Mouse (Mus musculus) adrenal gland, postnatal 14 days (tissue): ENCODE results near the gene Ccdc153. TPM values are rescaled to one million over a fixed set of nuclear protein-coding genes. Genes with fewer than 3 reads are reported as not detected.

ENCODE experiments used
- DNase-seq: peaks from one replicate; pipeline ENCODE4 v3.0.0; 2021; ENCODE audit warnings: mixed read lengths
- total RNA-seq: library from RNA; stranded (reverse); gene quantifications from 2 replicates; pipeline ENCODE4 v1.2.3, GENCODE M21; 2021

Gene Ccdc153
- total RNA-seq, 1 experiment from 2014 or later: 2.5 TPM

DNA sequence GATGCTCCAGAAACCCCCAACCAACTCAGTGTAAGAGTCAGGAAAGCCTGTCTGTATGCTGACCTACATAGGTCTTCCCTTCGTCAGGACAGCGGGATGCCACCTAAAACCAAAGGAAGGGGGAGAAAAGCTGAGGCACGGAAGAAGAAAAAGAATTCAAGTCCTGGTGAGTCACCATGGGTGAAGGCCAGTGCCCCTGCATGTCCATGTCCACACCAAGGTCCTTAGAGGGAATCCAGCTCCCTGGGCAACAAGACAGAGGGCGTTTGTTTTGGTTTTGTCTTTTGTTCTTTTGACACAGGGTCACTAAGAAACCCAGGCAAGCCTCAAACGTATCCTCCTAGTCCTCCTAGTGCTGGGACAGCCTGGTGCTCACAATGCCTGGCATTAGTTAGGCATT, 435 bp downstream of the Ccdc153 start:
- DNase-seq: peak; percentile 77

DNA sequence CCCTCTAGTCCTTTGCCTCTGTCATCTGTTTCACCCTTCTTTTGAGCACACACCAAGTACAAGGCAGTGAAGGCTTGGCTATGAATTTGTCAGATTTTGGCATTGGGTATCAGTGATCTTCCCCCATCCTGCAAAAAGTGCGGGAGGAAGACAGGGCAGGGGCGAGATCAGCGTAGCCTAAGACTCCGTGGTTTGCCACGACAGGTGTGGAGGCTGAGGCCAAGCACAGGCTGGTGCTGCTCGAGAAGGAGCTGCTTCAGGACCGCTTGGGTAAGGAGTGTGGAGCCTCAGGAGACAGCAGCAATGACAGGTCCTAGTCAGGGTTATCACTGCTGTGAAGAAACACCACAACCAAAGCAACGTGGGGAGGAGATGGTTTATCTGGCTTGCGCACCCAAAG, 942 bp downstream of the Ccdc153 start:
- DNase-seq: no peak

DNA sequence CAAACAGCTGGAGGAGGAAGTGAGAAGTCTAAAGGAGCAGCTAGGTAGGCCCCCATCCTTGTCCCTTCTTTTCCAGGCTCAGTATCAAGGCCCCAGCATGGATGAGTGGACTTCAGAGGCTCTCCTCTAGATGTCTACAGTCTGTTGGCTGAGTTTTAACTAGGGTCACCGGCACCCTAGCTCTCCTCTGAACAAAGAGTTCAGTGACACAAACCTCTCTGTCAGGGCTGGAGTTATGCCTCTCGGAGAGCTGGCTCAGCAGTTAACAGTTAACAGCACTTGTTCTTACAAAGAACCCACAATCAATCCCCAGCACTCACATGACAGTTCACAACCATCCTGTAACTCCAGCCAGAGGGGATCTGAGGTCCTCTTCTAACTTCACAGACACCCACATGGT, 3.1 kb downstream of the Ccdc153 start:
- no peak for DNase-seq

DNA sequence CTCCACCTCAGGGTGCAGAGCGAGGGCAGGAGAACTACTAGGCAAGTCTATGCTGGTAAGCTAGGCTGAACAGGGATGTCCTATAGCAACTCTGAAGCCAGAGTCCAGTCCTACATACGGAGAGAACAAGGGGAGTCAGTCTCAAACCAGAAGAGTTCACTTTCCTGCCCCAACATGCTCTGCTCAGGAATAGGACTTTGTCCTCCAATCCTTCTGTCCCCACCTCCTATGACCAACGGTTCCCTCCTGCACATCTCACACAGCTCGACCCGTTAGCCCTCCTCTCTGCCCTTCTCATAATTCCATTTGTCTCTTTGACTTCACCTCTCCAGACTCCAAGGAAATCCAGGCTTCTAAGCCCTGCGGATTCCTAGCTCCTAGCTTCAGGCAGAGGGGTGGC, 7.4 kb downstream of the Ccdc153 start:
- DNase-seq: no peak

DNA sequence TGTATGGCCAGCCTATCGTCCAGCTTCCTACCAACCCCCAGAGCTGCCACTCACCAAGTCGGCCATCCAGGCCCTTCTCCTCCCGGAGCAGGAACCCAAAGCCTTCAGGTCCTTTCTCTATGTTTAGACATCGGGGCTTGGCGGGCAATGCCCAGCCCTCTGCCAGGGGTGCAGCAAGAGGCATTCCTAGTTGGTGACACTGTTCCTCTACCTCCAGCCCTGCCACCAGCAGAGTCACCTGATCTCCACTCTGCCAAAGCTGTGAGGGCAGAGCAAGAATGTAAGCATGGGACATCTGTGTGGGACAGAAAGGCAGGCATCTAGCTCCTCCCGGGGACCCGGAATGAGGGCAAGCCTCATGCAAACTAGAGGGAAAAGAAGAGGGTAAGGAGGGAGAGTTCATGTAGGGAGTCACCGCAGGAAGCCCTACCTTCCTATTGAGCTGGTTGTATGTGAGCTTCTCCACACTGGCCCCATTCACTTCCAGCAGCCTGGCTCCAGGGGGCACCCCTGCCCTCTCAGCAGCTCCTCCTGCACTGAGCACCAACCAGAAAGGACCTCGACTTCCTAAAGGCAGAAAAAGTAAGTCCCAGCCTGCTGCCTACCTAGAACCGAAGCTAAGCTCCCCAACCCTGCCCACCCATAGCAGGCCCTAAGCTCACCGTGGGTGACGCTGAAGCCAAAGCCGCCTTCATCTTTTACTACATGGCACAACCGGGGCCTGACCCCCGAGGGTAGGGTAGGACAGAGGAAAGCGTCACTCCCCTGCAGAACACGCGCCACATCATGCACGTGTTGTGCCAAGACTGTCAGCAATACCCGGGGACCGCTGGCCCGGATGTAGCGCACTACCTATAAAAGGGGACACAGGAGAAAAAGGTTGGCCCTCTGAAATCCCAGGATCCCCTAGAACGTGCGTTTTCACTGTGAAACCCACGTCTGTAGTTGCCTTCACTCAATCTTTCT, 9.0 kb downstream of the Ccdc153 start:
- DNase-seq: peak; percentile 87

DNA sequence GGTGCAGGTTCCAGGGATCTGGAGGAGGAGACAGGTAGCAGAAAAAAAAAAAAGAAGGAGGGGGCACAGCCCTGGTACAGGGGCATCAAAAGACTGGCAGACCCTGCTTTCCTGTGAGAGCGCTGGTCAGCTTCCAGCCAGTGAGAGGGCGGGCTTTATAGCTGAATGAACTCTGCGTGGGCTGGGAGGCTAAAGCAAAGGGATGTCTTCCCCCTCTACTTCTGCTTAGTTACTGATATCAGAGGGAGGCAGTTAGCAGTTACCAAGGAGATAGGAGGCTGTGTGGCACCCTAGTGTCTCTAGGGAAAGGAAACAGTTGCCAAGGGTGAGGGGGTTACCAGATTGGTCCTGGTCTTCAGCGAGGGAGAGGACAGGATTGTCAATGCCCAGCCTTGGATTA, 10.0 kb downstream of the Ccdc153 start:
- DNase-seq: no peak

DNA sequence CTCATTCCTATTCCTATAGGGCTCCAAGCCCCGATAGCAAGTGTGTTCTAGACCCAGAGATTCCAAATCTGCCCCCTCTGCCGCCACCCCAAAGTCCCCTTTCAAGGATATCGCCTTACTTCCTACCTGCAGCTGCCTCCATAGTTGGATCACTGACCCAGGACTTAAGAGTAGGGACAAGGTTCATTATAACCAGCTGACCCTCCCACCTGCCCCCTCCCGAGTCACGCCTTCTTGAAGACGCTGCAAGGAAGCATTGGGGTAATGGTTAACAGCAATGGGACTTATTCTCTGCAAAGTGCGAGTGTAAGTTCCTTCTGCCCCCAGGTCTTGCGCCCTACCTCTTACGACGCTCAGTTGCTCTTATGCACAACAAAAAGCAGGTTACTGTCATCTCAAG, 10.8 kb downstream of the Ccdc153 start, which contains the start of gene Pdzd3:
Gene Pdzd3 (minus strand): TSS at position 158 of the 400 bp plus-strand sequence.
- DNase-seq: no peak

DNA sequence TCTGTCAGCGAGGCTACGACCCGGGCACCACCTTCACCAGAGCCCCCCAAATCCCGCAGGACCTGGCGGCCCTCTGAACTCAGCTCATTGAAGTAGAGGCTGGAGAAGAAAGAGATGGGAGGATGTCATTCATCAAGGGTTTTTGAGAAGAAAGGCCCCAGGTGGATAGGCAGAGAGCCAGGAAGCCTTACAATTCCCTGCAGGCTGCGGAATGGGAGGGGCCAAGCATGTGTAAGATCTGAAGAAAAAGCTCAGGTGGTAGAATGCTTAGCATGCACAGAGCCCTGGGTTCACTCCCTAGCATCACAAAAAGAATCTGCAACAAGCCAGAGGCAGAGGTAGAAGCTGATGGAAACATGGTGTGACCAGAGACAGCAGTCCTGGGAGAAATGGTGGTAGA, 13.0 kb downstream of the Ccdc153 start:
- DNase-seq: no peak

DNA sequence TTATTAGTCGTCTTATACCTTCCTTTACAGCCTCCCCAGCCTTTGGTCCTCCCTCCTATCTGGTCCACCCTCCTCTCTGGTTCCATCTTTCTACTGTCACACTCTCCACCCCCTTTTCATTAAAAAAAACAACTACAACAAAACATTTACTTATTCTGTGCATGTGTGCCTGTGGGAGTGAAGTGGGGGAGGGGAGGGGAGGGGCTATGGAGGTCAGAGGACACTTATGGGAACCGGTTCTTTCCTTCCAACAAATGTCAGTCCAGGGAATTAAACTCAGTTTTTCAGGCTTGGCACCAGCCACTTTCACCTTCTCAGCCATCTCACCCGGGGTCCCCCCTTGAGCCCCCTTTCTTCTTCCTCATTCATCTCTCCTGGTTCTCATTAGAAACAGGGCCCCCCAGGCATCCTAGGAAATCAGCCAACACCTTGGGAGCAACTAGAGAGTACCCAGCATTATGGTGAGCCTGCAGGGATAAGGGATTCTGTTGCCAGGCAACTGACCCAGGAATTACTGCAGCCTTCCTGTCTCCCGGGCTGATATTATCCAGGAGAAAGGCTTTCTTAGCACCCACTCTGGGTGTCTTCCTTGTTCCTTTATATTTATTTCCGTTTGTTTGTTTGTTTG, 14.1 kb downstream of the Ccdc153 start:
- no peak for DNase-seq

DNA sequence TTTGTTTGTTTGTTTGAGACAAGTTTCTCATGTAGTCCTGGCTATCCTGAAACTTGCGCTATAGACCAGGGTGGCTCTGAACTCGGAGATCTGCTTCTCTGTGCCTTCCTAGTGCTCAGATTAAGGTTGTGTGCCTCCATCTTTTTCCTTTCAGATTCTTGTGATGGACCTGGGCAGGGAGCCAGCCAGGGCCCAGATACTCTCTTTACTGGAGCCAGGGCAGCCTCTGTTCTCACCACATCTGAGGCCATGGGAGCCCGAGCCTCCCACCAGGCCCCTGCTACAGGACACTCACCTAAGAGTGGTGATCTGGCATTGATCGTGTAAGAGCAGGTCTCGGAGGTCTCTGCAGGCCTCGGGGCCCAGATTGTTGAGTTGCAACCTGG, 14.7 kb downstream of the Ccdc153 start:
- DNase-seq: no peak

DNA sequence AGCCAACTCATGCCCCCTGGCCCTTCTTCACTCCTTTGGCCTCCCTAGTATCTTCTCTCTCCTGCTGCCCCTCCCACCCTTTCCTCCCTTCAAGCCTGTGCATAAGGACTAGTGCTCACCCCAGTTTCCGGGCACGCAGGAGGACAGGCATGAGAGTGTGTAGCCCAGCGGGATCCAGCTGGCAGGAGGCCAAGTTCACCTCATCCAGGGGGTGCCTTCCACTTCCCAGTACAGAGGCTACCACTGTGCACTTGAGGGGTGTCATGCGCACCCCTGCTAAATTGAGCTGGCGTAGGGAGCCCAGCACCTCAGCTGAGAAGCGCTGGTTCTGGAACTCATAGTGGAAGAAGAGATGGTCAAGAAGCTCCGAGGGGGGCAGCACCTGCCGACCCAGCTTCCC, 15.7 kb downstream of the Ccdc153 start:
- no peak for DNase-seq

DNA sequence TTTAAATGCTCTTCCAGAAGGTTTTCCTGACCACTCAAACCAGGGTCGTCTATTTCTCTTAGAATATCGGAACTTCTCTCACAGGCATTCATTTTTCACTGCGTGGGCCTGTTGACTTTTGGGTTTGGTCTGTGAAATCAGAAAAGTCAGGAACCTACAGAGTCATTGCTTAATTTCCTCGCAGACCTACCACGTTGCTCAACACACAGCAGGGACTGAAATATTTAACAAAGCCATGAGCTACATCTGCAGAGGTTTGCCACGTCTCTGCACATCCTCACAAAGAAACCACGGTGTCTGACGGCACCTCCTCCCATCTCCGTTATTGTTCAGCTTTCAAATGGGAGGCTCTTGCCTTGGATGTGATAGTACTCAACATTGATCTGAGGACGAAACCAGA, 18.5 kb downstream of the Ccdc153 start:
- no peak for DNase-seq

DNA sequence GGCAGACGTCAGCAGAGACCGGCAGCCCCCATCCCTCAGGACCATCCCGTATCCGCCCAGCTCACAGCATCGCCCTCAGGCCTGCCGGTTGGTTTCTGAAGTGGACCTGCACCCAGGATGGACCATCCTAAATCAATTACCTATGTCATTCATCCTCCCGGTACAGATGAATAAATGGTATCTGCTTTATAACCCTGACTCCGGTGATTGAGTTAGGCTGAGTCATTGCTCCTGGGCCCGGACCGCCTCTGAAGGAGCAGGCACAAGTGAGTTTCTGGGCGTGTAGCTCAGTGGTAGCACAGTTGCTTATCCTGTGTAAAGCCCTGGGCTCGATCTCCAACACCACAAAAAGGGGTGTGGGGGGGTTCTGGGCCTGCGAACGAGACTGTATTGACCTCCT, 20.9 kb downstream of the Ccdc153 start:
- DNase-seq: peak; percentile 41

DNA sequence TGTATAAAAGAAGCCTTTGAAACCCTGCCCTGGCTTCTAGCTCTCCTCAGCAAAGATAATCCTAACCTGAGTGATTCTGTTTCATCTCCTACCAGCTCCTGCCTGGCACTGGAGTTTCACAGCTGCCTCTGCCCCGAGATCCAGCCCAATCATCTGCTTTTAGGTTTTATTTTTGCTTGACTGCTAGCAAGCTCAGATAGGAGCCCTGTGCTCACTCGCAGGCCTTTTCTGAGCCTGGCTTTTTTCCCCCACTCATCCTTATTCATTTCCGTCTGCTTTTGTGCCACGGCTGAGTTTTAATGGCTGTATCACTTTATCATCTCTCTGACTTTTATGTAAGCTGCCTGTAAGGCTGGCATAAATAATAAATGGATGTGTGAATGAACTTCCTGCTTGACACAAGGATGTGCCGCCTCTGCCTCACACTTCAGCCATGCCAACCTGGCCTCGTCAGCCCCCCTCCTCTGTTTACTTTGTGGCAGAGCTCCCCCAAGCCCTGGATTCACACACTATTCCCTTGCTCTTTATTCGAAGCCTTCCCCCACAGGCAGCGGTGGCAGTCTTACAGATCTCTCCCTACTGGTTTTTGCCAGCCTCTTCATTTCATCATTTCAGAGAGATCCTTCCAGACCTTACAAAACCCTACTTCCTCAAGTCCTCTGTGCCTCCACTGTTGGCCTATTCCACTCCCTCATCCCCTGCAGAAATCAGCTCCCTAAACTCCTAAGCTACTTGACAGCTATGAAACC, 26.2 kb downstream of the Ccdc153 start:
- no peak for DNase-seq

DNA sequence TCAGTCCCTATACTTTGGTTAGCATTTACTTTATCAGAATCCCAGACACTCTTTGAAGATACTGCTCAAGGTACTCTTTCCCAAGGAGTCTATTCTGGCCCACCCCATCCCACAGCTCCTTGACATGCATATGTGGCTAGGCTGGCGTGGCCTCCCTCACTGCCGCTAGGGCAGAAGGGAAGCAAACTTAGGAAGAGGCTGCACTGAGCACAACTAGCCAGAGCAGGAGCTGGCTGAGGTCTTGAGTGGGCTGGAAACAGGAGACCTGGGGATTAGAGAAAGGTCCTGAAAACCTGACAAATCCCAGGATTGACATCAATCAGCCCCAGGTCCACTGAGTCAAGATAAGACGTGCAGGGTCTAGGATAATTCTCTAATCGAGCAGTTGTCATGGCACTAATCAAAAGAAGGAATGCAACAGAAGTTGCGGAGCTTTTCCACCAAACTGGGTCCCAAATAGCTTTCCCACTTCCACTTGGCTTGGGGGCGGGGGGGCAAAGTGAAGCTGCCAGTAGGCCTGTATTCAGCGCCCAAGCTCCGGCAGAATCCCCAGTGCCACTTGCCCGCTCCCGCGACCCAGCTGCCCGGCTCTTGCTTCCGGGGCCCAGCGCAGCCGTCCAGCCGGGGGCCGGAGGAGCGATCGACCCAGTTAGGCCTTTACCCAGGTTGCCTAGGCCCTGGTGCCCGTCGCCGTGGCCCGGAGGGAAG, 27.0 kb downstream of the Ccdc153 start:
- DNase-seq: peak; percentile 53

DNA sequence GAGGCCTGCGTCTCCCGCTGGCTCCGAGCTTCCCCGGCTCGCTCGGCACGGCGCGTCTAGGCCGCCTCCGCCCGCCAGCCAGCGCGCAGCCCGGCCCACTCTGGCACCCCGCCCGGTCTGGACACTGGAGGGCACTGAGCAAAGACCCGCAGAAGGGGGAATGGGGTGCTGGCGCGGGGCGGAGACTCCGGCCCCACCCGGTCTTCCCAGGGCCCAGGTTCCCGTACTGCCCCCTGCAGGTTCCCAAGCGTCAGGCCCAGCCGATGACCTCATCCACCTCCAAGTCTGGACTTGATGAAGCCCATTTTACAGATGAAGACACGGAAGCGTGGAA, 27.5 kb downstream of the Ccdc153 start:
- peak; percentile 96 for DNase-seq

DNA sequence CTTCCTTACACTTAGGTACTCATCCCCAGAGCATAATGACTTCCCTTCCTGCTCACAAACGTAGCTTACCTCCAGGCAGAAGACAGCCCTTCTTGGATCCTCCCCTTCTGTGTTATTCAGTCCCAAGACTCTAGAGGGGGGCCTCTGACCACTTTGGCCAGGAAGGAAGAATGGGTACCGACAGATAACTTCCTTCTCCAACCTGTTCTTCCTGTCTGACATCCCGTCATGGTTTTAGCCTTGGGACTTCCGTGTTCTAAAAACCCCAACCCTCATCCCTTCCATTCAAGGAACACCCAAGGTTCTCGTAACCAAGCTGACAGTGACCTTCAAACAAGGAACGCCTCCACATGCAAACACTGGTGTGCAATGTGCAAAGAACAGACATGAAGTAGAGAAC, 28.0 kb downstream of the Ccdc153 start, which contains the start of gene Nlrx1:
Gene Nlrx1 (minus strand): TSS at position 168 of the 400 bp plus-strand sequence.
- DNase-seq: no peak

DNA sequence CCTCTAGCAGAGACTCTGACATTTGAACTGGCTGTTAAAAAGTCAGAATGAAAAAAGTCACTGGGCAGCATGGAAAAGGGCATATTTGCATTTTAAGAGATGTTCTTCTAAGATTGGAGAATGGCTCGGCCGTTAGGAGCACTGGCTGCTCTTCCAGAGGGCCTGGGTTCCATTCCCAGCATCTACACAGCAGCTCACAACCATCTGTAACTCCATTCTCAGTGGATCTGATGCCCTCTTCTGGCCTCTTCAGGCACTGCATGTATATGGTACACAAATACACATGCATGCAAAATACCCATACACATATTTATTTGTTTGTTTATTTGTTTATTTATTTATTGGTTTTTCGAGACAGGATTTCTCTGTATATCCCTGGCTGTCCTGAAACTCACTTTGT, 28.6 kb downstream of the Ccdc153 start:
- peak; percentile 36 for DNase-seq

DNA sequence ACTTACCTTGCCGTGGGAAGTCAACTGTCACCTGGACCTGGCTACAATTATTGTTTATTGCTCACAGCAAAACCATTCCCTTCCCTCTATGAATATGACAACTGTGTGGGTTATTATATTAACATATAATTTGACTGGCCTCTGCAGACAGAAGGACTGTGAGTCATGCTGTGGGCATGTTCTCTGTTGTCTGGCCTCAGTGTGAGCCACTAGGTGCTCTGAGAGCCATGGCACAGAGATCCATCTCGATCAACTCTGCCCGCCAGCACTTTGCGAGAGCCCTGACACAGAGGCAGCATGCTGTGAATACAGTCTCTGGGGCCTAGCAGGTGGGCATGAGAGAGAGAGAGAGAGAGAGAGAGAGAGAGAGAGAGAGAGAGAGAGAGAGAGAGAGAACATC, 29.5 kb downstream of the Ccdc153 start:
- peak; percentile 49 for DNase-seq

DNA sequence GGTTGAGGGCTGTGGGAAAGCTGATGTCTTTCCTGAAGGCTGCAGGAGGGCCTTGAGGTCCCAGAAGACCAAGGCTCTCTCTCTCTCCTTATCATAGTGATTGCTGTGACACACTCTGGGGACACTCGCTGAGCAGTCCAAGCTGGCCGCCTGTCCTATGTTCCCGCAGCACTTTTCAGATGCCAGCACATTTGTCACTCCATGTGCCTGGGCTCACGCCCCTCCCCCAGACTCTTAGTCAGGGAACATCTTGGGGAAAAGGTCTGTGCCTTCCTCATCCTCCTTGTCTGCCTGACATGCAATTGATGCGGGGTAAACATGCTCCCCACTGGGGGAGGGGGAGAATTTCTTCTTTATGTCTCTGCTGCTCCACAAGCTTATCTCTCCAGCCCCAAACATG, 42.7 kb downstream of the Ccdc153 start:
- DNase-seq: peak; percentile 78

DNA sequence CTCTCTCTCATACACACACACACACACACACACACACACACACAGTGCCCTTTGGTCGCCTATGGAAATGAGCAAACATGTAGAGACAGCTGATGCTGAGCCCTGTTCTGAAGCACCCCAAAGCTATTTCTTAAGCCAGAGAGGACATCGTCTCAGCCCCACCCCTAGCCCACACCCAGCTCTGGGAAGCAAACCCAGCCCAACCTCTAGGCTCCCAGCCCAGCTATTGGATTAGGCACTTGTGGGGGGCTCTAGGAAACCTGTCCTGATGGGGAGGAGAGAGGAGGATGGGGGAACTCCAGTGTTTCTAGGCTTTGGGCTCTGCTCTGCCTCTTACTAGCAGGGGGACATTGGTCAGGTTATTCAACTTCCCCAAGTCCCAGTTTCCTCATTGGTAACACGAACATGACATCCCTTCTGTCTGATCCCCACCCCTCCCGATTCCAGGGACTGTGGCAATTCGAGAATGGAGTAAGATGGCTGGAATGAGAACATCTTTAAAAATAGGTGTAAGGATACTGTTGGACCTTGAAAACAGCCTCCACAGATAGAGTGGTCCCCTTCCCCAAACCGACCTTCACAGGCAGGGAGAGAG, 45.9 kb downstream of the Ccdc153 start:
- DNase-seq: no peak

DNA sequence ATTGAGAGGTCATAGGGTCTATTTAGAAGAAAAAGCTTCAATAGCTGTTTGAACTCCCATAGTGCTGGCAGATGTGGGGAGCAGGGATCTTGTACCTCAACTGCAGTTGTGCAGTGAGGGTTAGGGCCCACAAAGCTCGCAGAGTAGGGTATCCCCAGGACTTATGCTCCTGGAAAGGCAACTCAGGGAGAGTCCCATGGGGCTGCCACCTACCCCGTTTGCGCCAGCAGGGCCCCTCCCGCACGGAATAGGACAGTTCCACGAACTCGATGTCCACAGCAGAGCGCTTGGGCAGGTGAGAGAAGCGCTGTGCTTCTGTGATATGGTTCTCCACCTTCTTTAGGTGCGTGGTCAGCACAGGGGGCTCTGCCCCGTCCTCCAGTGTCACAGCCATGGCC, 46.5 kb downstream of the Ccdc153 start:
- DNase-seq: peak; percentile 22
